Mouse (Mus musculus): ENCODE results near the gene Mapk9.

Mapk9 gene

DNA sequence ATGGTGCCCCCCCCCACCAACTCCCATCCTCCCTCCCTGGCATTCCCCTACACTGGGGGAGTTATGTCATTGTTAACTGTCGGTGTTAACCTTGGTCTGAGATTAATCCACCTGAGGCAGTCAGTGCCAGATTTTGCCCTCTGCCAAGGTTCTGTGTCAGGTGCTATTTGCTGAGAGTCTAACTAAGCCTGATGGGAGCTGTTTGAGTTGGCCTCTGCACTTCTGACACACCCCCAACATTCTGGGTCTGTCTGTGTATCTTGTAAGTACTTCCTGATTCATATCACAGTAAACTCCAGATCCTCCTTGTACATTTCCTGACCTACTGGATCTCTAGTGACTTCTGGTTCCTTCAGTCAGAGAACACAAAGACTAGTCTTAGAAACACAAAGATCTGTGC, 5.9 kb upstream of the Mapk9 start:
- no peak for DNase-seq (ENCODE audit: low read depth, low spot score)

- DNase-seq (ENCODE audit: low read depth, low spot score): no peak
These were observed 4.7 kb upstream of the Mapk9 start for GRCm38 (mm10) chr11:49841886-49842285.

- DNase-seq (ENCODE audit: low read depth, low spot score): no peak
These were observed 3.8 kb upstream of the Mapk9 start for GRCm38 (mm10) chr11:49842718-49843117.

GRCm38 (mm10) chr11:49844311-49844710, 2.2 kb upstream of the Mapk9 start:
- DNase-seq (ENCODE audit: low read depth, low spot score): no peak

DNA sequence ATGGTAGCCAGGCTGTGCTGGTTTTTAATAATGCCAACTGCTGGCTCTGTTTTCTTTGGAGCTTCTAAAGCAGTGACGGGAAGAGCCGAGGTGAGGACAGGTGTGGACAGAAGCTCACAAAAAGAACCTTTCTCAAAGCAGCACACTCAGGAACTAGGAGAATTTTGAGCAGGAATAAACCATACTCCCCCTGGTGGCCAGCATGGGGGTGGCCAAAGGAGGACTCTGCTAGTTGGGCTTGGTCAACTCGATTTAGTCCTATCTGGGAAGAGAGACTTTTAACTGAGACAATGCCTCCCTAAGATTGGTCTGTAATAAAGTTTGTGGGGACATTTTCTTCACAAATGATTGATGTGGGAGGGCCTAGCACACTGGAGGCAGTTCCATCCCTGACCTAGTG, 1.6 kb upstream of the Mapk9 start:
- no peak for DNase-seq (ENCODE audit: low read depth, low spot score)

GRCm38 (mm10) chr11:49845958-49846357, 593 bp upstream of the Mapk9 start:
- no peak for DNase-seq (ENCODE audit: low read depth, low spot score)

DNA sequence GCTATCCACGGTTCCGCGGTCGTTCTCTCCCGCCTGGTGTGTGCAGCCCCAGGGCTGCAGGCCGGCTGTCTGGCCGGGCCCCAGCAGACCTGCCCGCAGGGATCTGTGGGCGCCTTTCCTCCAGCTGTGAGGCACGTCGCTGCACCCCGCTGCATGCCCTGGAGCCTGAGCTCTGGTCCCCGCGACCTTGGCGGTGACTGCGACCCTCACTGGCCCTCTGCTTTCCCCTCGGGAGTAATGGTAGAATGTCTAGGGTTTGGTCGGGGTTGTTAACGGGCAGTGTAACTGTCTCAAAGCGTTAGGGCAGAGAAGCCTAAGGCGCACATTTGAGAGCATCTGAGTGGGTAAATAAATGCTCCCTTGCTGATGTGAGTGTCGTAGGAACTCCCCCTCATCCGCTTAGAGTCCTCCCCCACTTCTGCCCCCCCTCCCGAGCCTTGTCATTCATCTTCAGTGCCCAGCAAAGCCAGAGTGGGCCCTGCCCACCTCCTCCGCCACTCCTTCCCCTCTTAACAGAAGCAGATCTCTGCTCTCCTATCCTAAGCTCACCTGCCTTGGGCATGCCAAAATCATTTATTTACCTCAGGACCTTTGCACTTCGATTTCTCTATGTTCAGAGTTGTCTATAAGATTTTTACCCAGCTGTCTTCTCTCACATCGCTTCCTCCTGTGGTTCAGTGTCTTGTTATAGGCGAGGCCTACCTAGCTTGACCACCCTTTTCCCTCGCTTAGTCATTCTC, 690 bp downstream of the Mapk9 start:
- no peak for DNase-seq (ENCODE audit: low read depth, low spot score)

- no peak for DNase-seq (ENCODE audit: low read depth, low spot score)
These were observed 1.2 kb downstream of the Mapk9 start for GRCm38 (mm10) chr11:49847811-49848078.

- no peak for DNase-seq (ENCODE audit: low read depth, low spot score)
These were observed 1.7 kb downstream of the Mapk9 start for GRCm38 (mm10) chr11:49848080-49848815.

DNA sequence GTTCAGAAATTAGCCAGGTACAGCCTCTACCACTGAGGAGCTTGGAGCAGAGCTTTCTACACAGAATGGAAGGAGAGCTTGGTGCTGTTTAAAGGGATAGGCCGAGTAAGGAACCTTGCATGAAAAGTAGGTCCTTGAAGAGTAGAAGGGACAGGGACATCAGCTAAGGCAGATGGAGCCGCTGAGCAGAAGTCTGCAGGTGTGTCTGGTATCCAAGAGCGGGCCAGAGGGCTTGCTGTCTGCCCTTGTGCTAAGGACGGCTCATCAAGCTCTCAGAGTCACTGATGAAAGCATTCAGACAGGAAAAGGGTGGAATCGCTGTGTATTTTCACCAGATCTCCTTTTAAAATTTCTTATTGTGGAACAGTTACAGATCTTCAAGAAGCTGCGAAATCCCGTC, 3.8 kb downstream of the Mapk9 start:
- DNase-seq (ENCODE audit: low read depth, low spot score): no peak

DNA sequence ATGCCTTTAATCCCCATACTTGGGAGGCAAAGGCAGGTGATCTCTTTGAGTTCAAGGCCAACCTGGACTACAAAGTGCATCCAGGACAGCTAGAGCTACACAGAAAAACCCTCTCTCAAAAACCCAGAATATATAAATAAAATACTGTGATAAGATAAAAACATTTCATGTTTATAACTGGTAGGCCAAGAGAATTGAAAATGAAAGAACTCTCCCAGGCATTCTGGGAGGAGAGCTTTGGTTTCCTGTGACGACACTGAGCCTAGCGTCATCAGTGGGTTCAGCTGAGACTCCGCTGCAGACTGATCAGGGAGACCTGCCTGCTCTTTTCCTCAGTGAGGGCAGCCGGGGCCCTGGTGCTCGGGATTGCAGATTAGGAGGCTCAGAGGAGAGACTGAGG, 8.6 kb downstream of the Mapk9 start:
- DNase-seq (ENCODE audit: low read depth, low spot score): no peak

DNA sequence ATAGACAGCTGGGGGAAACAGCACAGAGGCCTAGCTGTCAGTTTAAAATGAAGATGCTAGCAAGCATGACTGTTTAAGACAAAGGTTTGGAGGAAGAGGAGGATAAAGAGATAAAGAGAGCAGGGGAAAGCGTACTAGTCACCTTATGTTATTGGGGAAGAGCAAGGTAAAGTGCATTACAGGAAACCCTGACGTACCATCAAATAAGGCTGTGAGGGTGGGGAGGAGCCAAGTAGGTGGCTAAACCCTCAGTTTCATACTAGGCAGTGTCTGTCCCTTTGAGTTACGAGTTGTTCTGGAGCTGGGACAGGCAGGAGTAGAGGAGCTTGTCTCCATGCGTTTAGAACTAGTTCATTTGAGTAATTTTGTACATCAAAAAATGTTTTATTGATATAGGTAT, 14.6 kb downstream of the Mapk9 start:
- no peak for DNase-seq (ENCODE audit: low read depth, low spot score)

DNA sequence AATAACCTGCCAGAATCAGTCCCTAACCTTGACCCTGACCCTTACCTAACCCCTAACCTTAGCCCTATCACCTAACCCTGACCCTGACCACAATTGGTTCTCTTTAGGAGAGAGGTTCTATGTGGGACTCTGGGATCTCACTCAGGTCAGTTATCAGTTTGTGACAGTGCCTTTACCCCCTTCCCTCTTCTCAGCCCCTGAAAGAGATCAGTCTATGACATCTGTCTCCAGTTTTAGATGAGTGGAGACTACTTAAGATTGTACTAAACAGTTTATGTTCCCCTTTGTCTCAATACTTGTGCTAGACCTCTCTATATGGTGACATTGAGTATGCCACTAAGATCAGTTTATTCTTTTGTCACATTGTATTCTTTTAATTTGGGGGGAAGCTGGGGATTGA, 17.4 kb downstream of the Mapk9 start:
- DNase-seq (ENCODE audit: low read depth, low spot score): no peak

GRCm38 (mm10) chr11:49867320-49867719, 20.8 kb downstream of the Mapk9 start:
- DNase-seq (ENCODE audit: low read depth, low spot score): no peak

GRCm38 (mm10) chr11:49869762-49870161, 23.2 kb downstream of the Mapk9 start:
- DNase-seq (ENCODE audit: low read depth, low spot score): no peak

- DNase-seq (ENCODE audit: low read depth, low spot score): no peak
These were observed 25.4 kb downstream of the Mapk9 start for GRCm38 (mm10) chr11:49871914-49872313.

GRCm38 (mm10) chr11:49872779-49873178, 26.2 kb downstream of the Mapk9 start:
- no peak for DNase-seq (ENCODE audit: low read depth, low spot score)

- peak; percentile 64 for DNase-seq (ENCODE audit: low read depth, low spot score)
These were observed 30.6 kb downstream of the Mapk9 start for GRCm38 (mm10) chr11:49876948-49877817.

- DNase-seq (ENCODE audit: low read depth, low spot score): peak; percentile 32
These were observed 33.5 kb downstream of the Mapk9 start for GRCm38 (mm10) chr11:49879950-49880642.

- no peak for DNase-seq (ENCODE audit: low read depth, low spot score)
These were observed 36.8 kb downstream of the Mapk9 start for GRCm38 (mm10) chr11:49883394-49883793.

- no peak for DNase-seq (ENCODE audit: low read depth, low spot score)
These were observed 41.9 kb downstream of the Mapk9 start for GRCm38 (mm10) chr11:49888469-49888868.

GRCm38 (mm10) chr11:49891993-49892392, 45.4 kb downstream of the Mapk9 start:
- DNase-seq (ENCODE audit: low read depth, low spot score): no peak
